27 mouse cellular contexts compared by ENCODE assay signal in the genomic region with DNA sequence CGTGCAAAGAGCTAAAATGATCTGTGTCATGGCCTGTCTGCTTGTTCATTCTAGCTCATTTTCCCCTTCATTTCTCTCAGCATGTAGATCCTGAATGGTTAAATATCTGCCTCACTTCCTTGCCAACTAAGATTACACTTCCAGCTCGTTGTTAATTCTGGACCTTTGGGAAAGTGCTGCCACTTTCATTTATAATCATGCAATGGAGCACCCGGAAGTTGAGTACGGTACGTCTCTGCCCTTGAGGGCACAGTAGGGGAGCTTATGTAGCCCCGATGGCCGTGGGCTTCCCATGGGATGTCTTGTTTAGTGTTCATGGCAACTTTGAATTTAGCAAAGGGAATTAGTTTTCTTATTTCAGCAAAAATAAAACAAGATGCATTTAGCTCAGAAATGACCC.
"Had no signal": no experiment of that assay in that cellular context is flagged by ENCODE, and none has a peak within 500 bp of the region (broad histone marks: within the 10 kb centered on the region; RNA-seq: fewer than 3 reads in every experiment).

No protein-coding gene starts in this region.

- H3K36me3 ChIP-seq: embryonic facial prominence, embryonic 10.5 days; embryonic facial prominence, embryonic 12.5 days; embryonic facial prominence, embryonic 13.5 days; embryonic facial prominence, embryonic 15.5 days; forebrain, embryonic 10.5 days; forebrain, embryonic 12.5 days; forebrain, embryonic 15.5 days had no signal

- H3K4me2 ChIP-seq: embryonic facial prominence, embryonic 12.5 days; embryonic facial prominence, embryonic 13.5 days; embryonic facial prominence, embryonic 15.5 days; forebrain, embryonic 12.5 days; forebrain, embryonic 13.5 days; forebrain, embryonic 15.5 days had no signal

- H3K4me1 ChIP-seq: embryonic facial prominence, embryonic 12.5 days; embryonic facial prominence, embryonic 15.5 days had no signal

- H3K27me3 ChIP-seq: embryonic facial prominence, embryonic 12.5 days; embryonic facial prominence, embryonic 13.5 days; embryonic facial prominence, embryonic 15.5 days; forebrain, embryonic 12.5 days; forebrain, embryonic 13.5 days; forebrain, embryonic 15.5 days had no signal

- H3K9ac ChIP-seq: embryonic facial prominence, embryonic 12.5 days; embryonic facial prominence, embryonic 13.5 days; embryonic facial prominence, embryonic 15.5 days; forebrain, embryonic 12.5 days; forebrain, embryonic 13.5 days; forebrain, embryonic 15.5 days; forebrain, postnatal 0 days had no signal

- H3K4me3 ChIP-seq: embryonic facial prominence, embryonic 10.5 days; embryonic facial prominence, embryonic 12.5 days; embryonic facial prominence, embryonic 13.5 days; embryonic facial prominence, embryonic 15.5 days; erythroblast, embryonic 14.5 days; forebrain, embryonic 10.5 days; forebrain, embryonic 12.5 days; forebrain, embryonic 13.5 days; forebrain, embryonic 15.5 days; gastrocnemius, adult 2 months had no signal

- H3K27ac ChIP-seq: embryonic facial prominence, embryonic 10.5 days; embryonic facial prominence, embryonic 12.5 days; embryonic facial prominence, embryonic 13.5 days; embryonic facial prominence, embryonic 15.5 days; forebrain, embryonic 10.5 days; forebrain, embryonic 12.5 days; forebrain, embryonic 13.5 days; forebrain, embryonic 15.5 days; gastrocnemius, adult 2 months had no signal

- ATAC-seq: forebrain, embryonic 13.5 days; forebrain, embryonic 14.5 days; forebrain, embryonic 15.5 days; forebrain, embryonic 16.5 days; forebrain, postnatal 0 days had no signal

- H3K9me3 ChIP-seq: embryonic facial prominence, embryonic 10.5 days; embryonic facial prominence, embryonic 12.5 days; embryonic facial prominence, embryonic 13.5 days; embryonic facial prominence, embryonic 15.5 days; forebrain, embryonic 10.5 days; forebrain, embryonic 12.5 days; forebrain, embryonic 13.5 days; forebrain, embryonic 15.5 days had no signal

- DNase-seq: cerebellum, adult 18-20 months; cerebellum, adult 2 months; cerebellum, adult 8-10 months; cerebellum, adult 9-10 months; cerebellum, adult 9-11 months; cerebellum, postnatal 14 days; cerebellum, postnatal 25 days; cerebellum, postnatal 36 days; embryo, embryonic 11 days; forebrain, postnatal 0 days; gastrocnemius, adult 2 months; gastrocnemius, postnatal 10 days; gastrocnemius, postnatal 14 days; gastrocnemius, postnatal 25 days; gastrocnemius, postnatal 36 days; heart, adult 18-20 months had no signal
